Mouse (Mus musculus): ENCODE results near the gene Fam71e1.

Fam71e1 gene

GRCm38 (mm10) chr7:44495992-44496770, at the start of gene Fam71e1, which contains the start of gene Emc10:
Gene Fam71e1 (plus strand): TSS chr7:44496581.
Gene Emc10 (minus strand): TSS chr7:44496529.
- DNase-seq, result peak; percentile 99

- DNase-seq, result no peak
These were observed 43.1 kb upstream of the Fam71e1 start for GRCm38 (mm10) chr7:44453256-44453655.

GRCm38 (mm10) chr7:44456302-44456701, 40.1 kb upstream of the Fam71e1 start:
- peak; percentile 26 for DNase-seq

GRCm38 (mm10) chr7:44460067-44460466, 36.3 kb upstream of the Fam71e1 start:
- DNase-seq, result peak; percentile 29

- peak; percentile 48 for DNase-seq
These were observed 35.4 kb upstream of the Fam71e1 start for GRCm38 (mm10) chr7:44460767-44461502.

GRCm38 (mm10) chr7:44461503-44462217, 34.7 kb upstream of the Fam71e1 start:
- peak; percentile 61 for DNase-seq

- DNase-seq, result peak; percentile 73
These were observed 33.9 kb upstream of the Fam71e1 start for GRCm38 (mm10) chr7:44462218-44463055.

GRCm38 (mm10) chr7:44463056-44463425, 33.3 kb upstream of the Fam71e1 start:
- peak; percentile 57 for DNase-seq

- peak; percentile 63 for DNase-seq
These were observed 32.7 kb upstream of the Fam71e1 start for GRCm38 (mm10) chr7:44463556-44464225.

- peak; percentile 98 for DNase-seq
These were observed 31.9 kb upstream of the Fam71e1 start for GRCm38 (mm10) chr7:44464511-44464910.

- peak; percentile 81 for DNase-seq
These were observed 31.3 kb upstream of the Fam71e1 start, which contains the start of gene Aspdh for GRCm38 (mm10) chr7:44465111-44465510. Gene Aspdh (plus strand): TSS chr7:44465391.

GRCm38 (mm10) chr7:44466006-44466887, 30.1 kb upstream of the Fam71e1 start:
- peak; percentile 76 for DNase-seq

GRCm38 (mm10) chr7:44466888-44467311, 29.5 kb upstream of the Fam71e1 start:
- DNase-seq, result no peak

GRCm38 (mm10) chr7:44467811-44468411, 28.5 kb upstream of the Fam71e1 start, which contains the start of gene Josd2:
Gene Josd2 (plus strand): TSS chr7:44467980.
- peak; percentile 98 for DNase-seq

- DNase-seq, result no peak
These were observed 27.6 kb upstream of the Fam71e1 start for GRCm38 (mm10) chr7:44468644-44469285.

GRCm38 (mm10) chr7:44469677-44470675, 26.4 kb upstream of the Fam71e1 start:
- DNase-seq, result peak; percentile 59

- peak; percentile 58 for DNase-seq
These were observed 25.4 kb upstream of the Fam71e1 start for GRCm38 (mm10) chr7:44470696-44471612.

Data from cerebellum, adult 9-11 months (tissue).